Mouse (Mus musculus): Measurements from ENCODE around the gene Gtf2h1.
A peak's percentile ranks its signal among the peaks of the same experiment; 100 is the strongest.
"Not testable (repeated sequence)": the region's sequence is repeated elsewhere in the genome, so short reads cannot be mapped to it uniquely, and the experiment has no call there.

The Gtf2h1 gene

DNA sequence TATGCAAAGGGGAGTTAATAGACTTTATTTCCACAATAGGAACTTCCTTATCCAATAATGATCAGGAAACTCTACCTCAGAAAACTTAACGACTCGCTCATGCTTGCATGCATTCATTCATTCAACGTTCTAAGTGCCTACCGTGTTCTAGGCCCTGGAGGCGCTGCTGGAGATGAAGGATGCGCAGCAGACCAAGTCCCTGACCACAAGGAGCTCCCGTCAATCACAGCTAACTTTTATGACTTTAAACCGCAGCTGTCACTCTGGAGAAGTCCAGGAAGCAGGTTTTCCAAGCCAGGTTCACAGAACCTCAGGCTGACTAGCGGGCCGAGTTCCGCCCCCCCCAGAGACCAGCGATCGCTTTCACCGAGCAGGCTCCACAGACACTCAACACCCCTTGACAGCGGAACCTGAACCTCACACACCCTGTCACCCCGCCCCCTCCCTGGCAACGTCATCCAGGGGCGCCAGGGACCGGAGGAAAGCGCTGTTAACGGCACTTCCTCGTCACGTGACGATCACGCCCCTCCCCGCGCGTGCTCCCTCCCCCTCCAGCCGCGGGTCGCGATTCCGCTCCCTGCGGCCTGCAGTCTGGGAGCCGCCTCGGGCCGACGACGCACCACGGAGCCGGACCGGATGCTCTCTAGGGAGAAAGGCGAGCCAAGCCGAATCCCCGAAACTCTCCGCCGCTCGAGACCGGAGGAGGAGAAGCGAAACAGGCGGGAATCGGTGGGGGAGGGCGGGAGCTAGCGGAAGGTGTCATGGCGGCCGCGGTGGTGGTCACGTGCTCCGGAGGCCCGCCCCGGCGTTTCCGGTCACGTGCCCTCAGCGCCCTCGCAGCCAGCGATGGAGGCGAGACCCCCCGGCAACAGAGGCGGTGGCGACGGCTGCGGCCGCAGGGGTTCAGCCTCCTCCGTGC, at the start of gene Gtf2h1, which contains the start of gene Hps5:
Gene Gtf2h1, plus strand, starts transcription at position 817 of the 919 bp plus-strand sequence.
Gene Hps5, minus strand, starts transcription at position 778 of the 919 bp plus-strand sequence.
- DNase-seq: peak; percentile 99

DNA sequence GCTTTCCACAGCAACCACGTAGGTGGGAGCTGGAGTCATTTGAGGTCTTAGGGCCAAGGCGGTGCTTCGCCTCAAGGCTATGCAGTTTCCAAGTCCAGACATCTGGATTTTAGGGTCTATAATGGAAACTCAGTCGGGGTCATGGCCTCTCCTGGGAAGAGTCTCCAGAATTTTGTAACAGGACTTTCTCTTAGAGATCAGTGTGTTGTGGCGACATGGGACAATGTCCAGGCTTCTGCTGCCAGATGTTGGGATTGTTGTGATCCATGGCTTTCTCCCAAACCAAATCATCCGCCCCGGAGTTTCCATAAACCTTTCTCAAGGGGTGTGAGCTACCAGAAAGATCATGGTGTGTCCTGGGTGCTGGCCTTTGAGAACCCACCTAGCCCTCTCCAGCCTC, 49.5 kb upstream of the Gtf2h1 start:
- DNase-seq: peak; percentile 24

DNA sequence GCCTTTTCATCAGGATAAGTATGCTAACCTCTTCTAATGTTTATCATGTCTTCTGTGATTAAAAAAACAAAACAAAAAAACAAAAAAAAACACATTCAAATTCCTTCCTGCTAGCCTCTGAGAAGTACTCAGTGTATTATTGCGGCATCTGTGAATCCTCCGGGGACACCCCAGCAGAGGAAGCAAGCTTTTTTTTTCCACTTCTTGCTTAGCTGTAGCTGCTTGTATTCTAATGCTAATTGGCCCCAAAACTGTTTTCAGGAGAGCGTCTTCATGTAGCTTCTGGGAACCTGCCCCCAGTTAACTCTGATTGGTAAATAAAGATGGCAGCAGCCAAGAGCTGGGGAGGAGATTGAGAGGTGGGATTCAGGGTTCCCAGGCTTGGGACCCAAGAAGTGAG, 47.4 kb upstream of the Gtf2h1 start:
- no peak for DNase-seq

DNA sequence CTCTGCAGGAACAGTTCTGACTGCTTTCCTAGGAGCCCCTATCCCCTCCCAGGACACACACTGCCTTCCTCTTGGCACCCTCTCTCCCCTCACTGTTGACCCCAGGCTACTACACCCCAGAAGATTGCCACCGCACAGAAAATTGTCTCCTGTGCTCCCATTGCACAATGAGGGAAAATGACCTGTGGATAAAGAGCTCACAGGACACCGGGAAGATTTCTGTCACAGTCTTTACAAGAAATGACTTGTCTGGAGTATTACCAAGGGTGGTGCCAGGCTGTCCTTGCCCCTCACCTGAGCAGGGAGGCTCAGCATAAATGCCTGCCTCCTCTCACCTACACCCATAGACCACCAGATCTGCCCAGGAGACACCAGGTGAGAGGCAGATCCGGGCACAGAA, 44.4 kb upstream of the Gtf2h1 start, which contains the start of gene Saa2:
Gene Saa2, plus strand, starts transcription at position 301 of the 400 bp plus-strand sequence.
- DNase-seq: no peak

DNA sequence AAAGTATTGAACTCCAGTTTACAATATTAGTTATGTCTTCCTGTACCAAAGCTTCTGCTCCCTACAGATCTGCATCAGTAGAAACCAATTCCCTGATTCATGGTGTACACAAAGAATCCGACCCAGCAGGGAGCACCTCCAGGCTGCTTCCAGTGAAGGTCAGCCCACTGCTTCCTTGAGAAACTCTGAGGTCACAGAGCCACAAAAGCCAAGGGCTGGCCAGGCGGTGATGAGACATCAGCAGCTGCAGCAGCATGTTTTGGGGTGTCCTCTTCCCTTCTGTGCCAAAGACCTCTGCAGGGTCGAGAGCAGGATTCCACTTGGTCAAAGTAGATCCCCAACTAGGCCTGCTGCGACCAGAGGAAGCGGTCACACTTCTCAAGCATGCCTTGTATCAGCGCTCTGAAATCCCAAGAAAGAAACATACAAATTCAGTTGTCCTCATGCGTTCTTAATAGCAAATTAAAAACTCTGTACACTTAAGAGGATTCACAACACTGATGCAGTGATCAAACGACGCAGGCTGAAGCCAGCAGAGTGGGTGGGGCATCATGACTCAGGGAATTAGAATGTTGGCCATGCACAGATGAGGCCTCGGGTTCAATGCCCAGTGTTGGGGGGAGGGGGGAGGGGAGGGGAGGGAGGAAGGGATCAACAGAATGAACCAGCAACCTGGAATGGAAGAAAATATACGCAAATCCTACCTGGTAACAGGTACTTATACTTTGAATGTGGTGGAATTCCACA, 34.7 kb upstream of the Gtf2h1 start:
- no peak for DNase-seq

DNA sequence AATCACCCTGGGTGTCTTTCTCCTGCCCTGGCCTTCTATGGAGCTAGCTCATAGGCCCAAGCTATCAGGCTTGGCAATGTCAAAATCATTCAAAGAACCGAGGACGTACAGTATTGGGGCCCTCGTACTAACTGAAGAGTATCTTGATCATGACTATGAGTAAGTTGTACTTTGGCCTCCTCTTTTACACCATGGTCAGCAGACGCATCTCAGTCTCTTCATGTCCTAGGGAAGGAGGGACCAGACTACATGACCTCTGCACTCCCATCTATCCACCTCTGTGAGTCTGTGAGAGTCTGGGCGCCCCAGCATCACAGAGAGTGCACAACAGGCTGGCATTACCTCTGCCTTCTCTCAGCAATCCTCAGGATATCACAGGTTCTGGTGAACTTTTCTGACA, 33.3 kb upstream of the Gtf2h1 start:
- DNase-seq: no peak

DNA sequence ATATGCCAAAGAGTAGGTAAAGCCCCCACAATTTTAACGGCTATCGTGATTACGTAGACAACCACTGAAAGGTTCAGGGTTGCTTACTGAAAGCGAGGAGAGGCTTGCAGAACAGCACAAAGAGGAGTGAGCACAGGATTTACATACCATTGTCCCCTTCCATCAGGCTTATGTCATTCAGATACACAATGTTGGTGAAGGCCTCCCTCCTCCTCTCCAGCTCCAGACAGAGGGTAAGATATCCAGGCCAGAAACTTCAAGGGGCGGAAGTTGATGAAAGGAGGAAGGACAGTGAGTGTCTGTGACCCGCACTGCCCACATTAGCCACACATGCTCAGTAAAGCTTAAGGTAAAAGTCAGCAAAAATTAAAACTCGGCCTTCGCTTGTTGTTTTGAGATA, 31.2 kb upstream of the Gtf2h1 start:
- no peak for DNase-seq

DNA sequence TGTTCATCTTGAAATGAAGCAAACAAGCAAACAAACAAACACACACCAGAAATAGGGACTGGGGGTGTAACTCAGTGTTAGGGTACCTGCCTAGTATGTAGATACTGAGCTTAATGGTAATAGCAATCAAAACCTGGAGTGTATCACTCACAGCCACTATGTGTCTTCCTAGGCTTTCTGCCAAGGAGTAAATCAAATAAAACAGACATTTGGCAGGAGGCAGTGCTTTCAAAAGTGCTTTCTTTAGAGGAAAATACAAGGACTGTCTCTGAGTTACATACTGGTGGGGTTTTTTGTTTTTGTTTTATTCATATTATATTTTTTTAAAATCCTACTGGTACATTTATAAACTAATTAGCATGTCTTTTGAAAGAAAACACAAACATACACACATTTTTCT, 28.5 kb upstream of the Gtf2h1 start:
- no peak for DNase-seq

DNA sequence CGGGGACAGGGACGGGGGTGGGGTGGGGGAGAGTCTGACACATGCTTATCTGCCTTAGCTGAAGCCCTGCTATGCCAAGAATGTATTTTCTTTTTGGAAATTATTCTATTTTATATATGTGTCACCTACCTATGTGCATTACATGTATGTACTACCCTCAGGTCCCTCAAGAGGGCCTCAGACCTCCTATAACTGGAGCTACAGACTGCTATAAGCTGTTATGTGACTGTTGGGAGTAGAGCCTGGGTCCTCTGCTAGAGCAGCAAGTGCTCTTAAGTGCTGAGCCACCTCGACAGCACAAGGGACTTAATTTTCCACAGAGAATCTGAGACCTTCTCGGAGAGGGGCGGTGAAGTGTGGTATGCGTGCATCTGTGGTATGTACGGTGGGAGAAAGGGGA, 27.5 kb upstream of the Gtf2h1 start:
- no peak for DNase-seq

DNA sequence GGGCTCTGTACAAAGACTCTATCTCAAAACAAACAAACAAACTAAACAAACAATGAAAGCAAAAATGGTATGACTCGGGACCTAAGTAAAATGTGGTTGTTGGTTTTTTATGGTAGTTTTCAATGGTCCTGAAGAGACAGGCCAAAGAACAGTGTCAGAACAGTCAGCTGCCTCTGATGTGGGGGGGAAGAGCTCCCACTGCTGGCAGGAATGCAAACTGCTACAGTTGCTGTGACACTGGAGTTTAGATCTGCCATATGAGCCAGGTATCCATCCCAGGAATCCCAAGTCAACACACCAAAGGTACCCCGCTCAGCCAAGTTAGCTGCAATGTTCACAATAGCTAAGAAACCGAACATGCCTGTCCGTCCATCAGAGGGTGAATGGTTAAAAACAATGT, 25.2 kb upstream of the Gtf2h1 start:
- peak; percentile 67 for DNase-seq

DNA sequence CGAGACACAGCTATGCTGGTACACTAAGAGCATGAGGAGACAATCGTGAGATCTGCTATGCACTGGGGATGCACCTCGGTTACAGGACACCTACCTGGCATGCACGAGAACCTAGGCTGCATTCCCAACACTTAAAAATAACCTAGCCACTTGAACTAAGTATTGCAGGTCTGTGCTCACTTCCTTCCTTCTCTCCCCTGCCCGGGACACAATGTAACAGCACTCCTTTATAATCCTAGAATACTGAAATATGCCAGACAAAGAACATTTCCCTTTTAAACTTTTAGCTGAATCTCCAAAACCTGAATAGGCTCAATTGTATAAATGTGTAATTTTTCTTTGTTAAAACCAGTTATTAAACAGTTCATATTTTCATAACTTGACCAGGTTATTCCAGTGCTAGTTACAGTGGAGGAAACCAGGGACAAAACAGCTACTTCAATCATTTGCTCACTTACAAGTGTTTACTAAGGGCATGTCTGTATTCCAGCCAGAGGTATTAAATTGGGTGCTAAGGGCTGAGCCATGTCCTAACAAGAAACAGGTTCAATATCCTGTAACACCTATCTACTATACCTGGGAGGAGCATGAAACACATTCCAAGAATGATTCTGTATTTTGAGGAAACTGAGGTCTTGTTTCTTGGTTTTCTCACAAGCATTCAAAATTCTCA, 6.6 kb upstream of the Gtf2h1 start:
- DNase-seq: no peak

DNA sequence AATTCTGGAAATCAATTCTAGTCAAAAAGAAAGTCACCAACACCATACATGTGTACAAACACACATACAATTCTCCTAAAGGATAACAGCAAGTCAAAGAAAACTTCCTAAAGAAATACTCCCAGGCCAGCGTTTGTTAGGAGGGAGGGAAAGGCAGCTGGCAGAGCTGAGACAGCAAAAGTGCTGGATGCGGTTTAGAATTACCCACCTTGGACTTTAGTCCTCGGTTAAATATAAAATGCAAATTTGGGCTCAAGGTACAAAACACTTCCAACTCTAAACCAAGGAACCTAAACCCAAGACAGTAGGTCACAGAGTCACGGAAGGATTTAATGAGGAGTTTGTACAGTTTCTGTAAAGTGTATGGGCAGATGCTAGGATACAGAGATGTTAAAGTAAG, 2.0 kb upstream of the Gtf2h1 start:
- DNase-seq: no peak

DNA sequence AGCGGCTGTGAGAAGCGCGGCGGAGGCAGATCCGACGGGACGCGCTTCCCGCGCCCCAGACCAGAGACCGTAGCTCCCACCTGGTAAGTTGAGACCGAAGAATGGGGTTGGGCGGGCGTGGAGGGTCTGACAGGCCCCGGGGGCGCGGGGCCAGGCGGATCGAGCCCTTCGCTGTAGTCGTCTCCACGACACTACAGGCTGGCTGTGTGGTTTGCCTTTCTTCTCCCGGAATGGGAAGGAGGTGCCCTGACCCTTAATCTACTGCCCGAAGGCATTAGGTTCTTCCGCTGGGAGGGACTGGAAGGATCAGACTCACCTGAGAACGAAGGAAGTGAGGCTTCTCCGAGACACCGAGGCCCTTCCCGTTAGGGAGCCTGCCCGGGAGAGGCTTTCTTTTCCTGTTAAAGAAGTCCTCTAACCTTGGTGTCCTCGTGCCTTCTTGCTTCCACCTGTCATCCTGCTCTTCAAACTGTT, 340 bp downstream of the Gtf2h1 start:
- peak; percentile 8 for DNase-seq

DNA sequence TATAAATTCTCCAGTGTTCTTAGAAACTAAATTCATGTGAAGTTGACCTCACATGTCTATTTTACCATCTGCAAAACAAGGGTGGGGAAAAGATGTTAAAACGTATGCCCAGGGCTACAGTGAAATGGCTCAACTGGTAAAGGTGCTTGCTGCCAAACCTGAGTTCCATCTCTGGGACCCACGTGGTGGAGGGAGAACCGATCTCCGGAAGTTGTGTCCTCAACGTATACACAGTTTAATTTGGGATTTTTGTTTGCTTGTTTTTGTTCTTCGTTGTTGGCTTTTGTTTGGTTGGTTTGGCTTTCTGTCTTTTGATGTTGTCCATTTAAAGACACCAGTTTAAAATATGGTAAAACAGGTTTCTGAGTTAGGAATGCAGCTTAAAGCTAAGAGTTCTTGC, 876 bp downstream of the Gtf2h1 start:
- no peak for DNase-seq

DNA sequence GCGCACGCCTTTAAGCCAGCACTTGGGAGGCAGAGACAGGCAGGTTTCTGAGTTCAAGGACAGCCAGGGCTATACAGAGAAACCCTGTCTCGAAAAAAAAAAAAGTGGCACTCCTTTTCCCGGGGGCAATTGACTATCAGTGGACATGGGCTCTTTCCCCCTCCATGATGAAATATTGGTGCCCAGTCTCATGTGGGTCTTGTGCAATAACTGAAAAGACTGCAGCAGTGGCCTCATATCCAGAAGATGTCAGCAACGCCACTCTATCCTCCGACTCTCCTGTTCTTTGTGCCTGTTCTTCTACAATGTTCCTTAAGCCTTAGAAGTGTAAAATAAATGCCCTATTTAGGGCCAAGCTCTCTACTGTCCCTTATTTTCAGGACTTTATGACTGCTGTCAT, 14.4 kb downstream of the Gtf2h1 start:
- no peak for DNase-seq

DNA sequence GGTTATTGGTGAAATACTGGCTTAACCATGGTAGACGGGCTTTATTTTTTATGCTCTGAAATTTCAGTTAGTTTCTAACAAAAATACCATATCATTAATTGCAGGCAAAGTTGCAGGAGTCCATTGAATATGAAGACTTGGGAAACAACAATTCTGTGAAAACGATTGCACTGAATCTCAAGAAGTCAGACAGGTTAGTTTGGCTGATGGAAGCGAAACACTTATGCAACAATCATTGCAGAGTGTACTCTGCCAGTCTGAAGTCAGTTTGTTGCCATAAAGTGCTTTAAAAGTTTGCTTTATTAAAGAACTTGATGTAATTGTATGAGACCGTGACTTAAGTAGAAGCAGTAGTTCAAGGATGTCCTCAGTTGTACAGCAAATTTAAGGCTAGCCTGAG, 18.1 kb downstream of the Gtf2h1 start:
- DNase-seq: no peak

DNA sequence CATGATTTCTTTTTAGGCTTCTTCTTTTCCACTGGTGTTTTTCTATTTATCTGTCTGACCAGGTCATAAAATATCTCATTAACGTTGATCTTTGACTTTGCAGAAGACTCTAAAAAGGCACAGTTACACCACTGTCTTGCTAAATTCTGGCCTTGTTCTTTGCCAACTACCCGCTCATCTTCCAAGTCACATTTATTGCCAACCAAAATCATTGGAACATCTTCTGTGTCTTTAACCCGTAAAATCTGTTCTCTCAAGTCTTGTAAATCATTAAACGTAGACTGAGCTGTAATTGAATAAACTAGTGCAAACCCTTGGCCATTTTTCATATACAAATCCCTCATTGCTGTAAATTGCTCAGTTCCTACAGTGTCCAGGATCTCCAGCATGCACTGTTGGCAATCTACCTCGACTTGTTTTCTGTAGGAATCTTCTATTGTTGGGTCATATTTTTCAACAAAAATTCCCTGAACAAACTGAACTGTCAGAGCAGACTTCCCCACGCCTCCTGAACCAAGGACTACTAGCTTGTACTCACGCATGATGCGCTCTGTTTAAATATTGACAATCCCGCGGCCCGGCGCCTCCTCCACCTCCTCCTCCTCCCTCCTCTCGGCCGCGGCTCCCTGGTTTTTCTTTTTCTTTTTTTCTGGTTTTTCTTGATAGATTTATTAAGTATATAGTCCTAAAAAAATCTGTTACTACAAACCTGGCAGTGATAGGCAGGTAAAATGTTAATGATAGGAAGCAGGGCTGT, 25.2 kb downstream of the Gtf2h1 start:
- DNase-seq: not testable (repeated sequence)

DNA sequence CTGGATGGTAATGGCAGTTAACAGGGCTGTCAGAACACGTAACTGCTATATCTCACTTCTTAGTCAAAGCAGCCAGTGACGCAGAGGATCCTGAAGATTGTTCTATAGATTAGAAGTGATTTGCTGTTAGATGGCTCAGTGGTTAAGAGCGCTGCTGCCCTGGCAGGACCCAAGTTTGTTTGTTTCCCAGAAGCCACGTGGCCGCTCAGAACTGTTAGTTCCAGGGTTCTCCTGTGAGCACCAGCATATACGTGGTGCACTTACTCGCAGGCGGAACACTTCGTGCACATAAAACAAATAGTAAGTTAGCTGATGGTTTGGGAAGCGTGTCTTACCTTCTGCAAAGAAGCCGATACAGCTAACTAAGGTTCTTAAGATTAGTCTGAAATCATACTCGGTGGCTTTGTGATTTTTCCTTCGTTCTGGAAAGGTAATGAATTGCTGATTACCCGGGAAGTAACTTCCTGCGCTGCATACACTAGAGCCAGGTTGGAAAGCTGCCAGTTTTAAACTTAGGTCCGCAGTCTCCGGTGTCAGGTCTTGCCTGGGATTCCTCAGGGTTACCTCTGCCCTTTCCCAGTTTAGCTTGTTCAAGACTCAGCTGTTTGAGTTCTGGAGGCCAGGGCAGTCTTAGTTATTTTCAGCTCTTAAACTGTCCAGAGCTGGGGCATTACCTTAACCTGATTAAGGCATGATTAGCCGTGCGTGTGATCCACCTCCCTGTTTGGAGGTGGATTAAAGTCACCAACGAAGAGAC, 31.3 kb downstream of the Gtf2h1 start:
- no peak for DNase-seq

DNA sequence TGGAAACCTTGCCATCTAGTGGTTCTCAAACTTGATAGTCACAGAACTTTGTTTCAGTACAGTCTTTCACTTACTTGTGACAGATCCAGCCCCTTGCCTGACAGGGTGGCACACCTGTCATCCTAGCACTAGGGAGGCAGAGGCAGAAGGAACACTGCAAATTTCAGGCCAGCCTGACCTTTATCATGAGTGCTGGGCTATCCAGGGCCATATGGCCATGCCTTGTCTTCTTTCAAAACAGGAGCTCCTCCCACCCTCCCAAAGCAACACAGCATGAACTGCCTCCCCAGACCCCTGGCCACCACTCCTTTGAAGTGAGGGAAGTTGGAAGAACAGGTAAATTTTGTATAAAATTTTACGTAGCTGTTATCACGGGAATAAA, 31.9 kb downstream of the Gtf2h1 start:
- DNase-seq: no peak

DNA sequence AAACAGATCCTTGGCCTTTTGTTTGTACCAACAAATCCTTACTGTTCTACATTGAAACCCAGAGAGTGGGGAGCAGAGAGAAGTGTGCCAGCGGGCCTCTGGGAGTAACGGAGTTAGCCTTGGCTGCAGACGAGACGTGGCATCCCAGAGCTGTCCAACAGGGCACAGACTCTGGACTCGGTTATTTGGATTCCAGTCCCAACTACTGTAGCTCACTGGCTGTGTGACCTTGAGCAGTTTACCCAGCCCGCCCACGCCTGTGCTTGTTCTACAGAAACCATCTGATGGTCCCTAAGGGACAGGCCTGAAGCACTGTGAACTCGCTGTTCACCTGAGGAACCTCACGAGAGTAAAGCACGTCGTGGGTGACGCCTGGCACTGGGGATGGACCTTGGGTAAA, 34.0 kb downstream of the Gtf2h1 start:
- DNase-seq: no peak

DNA sequence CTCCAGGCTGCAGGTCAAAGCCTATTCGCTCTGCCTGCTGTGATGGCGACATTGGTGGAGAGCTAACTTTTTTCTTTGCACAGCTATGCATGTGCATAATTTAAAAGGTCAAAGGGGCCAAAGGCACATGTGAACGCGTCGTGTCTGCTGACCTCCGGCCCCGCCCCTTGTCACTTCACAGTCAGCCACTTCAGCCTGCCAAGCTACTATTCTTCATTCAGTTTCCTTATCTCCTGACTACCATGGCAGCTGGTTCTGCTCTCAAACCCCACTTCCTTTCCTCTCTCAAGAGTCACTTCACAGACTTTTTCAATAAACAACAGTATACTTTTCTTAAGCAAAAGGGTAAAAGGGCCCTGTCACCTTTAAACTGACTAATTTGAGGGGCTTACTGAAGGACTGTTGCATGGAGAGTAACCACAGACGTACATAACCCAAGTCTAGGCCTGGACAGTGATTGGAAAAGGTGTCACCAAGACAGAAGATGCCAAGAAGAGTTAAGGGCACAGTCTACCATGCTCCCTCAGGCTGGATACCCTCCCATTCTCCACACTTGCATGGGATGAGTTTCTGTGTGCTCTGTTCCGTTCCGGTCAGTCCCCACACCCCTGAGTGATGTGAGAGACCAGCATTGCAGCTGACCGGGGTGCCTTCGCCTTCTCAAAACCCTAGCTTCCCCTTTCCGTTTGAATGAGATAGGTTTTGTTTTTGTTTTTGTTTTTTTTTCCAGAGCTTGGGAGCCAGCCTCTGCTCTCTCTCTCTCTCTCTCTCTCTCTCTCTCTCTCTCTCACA, 35.1 kb downstream of the Gtf2h1 start:
- peak; percentile 53 for DNase-seq
